Mouse (Mus musculus): ENCODE data around the gene Fcrls. TPM values are rescaled to one million over a fixed set of nuclear protein-coding genes. Genes with fewer than 3 reads are reported as not detected.

Fcrls gene
- 6.4 TPM in 2 replicates for polyA plus RNA-seq (2015; fragmentation: Nextera tagmentation; extraction: Ambion mirVana)

DNA sequence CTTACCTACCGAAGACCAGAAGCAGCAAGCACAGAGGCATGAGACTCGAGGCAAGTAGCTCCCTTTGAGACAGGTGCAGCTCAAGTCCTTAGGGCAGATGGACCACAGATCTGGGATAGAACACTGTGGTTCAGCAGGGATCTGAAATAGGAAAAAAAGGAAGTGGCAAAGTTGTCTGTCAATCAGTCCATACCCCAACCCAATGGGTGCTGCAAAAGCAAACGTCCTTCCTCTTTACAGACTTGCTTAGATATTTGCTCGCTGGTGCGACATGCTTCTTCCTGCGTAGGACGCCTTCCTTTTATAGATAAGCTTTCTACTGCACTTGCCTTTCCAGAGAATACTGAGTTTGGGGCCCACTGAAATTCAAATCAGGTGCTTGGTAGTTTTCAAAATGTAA is at the start of gene Fcrls:
Gene Fcrls (minus strand): TSS at position 303 of the 400 bp plus-strand sequence.
- 83% methylated on average over 7 of the region's 7 CpGs for WGBS
- H3K4me3 ChIP-seq (replicated peaks) = no peak within 1 kb of the TSS
- no peak for ATAC-seq

GRCm38 (mm10) chr3:87309922-87310321 is 46.4 kb upstream of the Fcrls start:
- H3K27ac ChIP-seq = no peak overlapping the region
- H3K27me3 ChIP-seq (replicated peaks) = no peaks in the 10 kb centered on the region
- H3K4me2 ChIP-seq (replicated peaks) = no peak overlapping the region
- ATAC-seq = no peak
- 62% methylated on average over 2 of the region's 2 CpGs for WGBS
- no peak overlapping the region for H3K4me3 ChIP-seq (replicated peaks)
- no peaks in the 10 kb centered on the region for H3K9me3 ChIP-seq
- H3K36me3 ChIP-seq = no peaks in the 10 kb centered on the region
- no peak overlapping the region for H3K9ac ChIP-seq
- no peaks in the 10 kb centered on the region for H3K4me1 ChIP-seq (replicated peaks)

More for the DNA sequence above, at the start of gene Fcrls:
- Histone ChIP-seq H3K36me3 (no peaks in the 10 kb centered on the region), H3K9me3 (no peaks in the 10 kb centered on the region), H3K9ac (no peak within 1 kb of the TSS), H3K4me1 (replicated peaks) (no peaks in the 10 kb centered on the region), H3K4me2 (replicated peaks) (no peak within 1 kb of the TSS), H3K27me3 (replicated peaks) (no peaks in the 10 kb centered on the region), H3K27ac (no peak within 1 kb of the TSS)

DNA sequence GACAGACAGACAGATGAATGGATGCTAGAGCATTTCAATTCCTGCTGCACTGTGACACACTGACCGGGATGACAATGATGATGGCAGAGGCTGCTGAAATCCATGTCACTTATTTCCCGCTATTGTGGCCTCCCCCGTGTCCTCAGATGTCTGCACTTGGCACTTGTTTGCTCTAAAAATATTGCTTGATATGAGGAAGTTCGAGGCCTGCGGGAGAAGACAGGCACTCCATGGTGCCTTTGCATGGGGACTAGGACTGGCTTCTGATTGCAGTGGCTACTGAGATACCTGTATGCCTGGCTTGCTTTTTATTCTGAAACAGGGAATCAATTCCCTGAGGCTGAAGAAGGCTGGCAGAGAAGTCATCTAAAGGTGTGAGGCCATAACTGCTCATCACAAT is 36.4 kb upstream of the Fcrls start:
- Histone ChIP-seq H3K27ac (no peak overlapping the region), H3K4me1 (replicated peaks) (no peaks in the 10 kb centered on the region), H3K36me3 (no peaks in the 10 kb centered on the region), H3K9me3 (no peaks in the 10 kb centered on the region), H3K9ac (no peak overlapping the region), H3K4me2 (replicated peaks) (no peak overlapping the region), H3K27me3 (replicated peaks) (no peaks in the 10 kb centered on the region), H3K4me3 (replicated peaks) (no peak overlapping the region)
- 79% methylated on average over 5 of the region's 5 CpGs for WGBS
- no peak for ATAC-seq

GRCm38 (mm10) chr3:87274372-87274771 is 10.8 kb upstream of the Fcrls start:
- Histone ChIP-seq H3K9ac (no peak overlapping the region), H3K27me3 (replicated peaks) (no peaks in the 10 kb centered on the region), H3K4me1 (replicated peaks) (no peaks in the 10 kb centered on the region), H3K27ac (no peak overlapping the region), H3K4me3 (replicated peaks) (no peak overlapping the region), H3K36me3 (no peaks in the 10 kb centered on the region), H3K9me3 (no peaks in the 10 kb centered on the region), H3K4me2 (replicated peaks) (no peak overlapping the region)
- WGBS = 48% methylated on average over 2 of the region's 2 CpGs
- no peak for ATAC-seq

DNA sequence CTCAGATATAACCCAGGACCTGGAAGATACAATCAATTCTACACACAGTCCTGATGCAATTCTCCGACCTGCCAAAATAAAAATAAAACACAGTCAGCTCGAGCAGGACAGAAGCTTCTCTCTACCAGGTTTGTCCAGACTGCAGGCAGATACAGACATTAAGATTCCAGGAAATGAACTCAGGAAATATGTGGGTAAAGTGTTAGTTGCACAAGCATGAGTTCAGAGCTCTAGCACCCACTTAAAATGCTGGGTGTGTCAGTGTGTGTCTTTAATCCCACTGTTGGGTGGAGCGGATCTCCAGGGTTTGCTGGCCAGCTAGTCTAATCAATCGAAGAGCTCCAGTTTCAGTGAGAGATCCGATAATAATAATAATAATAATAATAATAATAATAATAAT is 3.0 kb upstream of the Fcrls start:
- H3K27me3 ChIP-seq (replicated peaks) = no peaks in the 10 kb centered on the region
- H3K9ac ChIP-seq = no peak overlapping the region
- H3K4me3 ChIP-seq (replicated peaks) = no peak overlapping the region
- no peaks in the 10 kb centered on the region for H3K36me3 ChIP-seq
- no peak overlapping the region for H3K27ac ChIP-seq
- no peaks in the 10 kb centered on the region for H3K4me1 ChIP-seq (replicated peaks)
- H3K4me2 ChIP-seq (replicated peaks) = no peak overlapping the region
- ATAC-seq = no peak
- WGBS = 76% methylated on average over 5 of the region's 5 CpGs
- H3K9me3 ChIP-seq = no peaks in the 10 kb centered on the region

GRCm38 (mm10) chr3:87255239-87255638 is 8.3 kb downstream of the Fcrls start:
- H3K27me3 ChIP-seq (replicated peaks) = no peaks in the 10 kb centered on the region
- no peak for ATAC-seq
- H3K36me3 ChIP-seq = no peaks in the 10 kb centered on the region
- WGBS = 87% methylated on average over 10 of the region's 10 CpGs
- no peak overlapping the region for H3K9ac ChIP-seq
- H3K4me2 ChIP-seq (replicated peaks) = no peak overlapping the region
- no peaks in the 10 kb centered on the region for H3K9me3 ChIP-seq
- no peaks in the 10 kb centered on the region for H3K4me1 ChIP-seq (replicated peaks)
- no peak overlapping the region for H3K4me3 ChIP-seq (replicated peaks)
- no peak overlapping the region for H3K27ac ChIP-seq

DNA sequence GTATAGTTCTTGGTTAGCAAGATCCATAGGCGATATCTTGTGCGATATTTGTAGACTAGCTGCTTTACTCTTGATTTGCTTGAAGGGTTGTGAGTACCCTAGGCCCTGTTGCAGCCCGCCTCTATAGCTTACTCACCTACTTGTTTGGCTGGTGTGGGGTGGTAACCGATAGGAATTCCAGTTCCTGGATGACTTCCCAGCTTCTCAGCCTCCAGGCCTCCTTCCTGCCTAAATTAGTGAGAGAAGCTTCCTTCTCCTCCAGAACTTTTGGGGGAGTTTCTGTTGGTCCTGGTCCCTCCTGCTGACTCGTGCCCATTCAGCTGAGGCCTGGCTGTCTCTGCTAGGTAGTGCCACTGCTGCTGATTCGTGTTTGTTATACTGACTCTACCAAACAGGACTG is 14.0 kb downstream of the Fcrls start:
- Histone ChIP-seq H3K9me3 (no peaks in the 10 kb centered on the region), H3K27ac (no peak overlapping the region), H3K9ac (no peak overlapping the region), H3K4me1 (replicated peaks) (no peaks in the 10 kb centered on the region), H3K27me3 (replicated peaks) (no peaks in the 10 kb centered on the region), H3K4me3 (replicated peaks) (no peak overlapping the region), H3K4me2 (replicated peaks) (no peak overlapping the region), H3K36me3 (no peaks in the 10 kb centered on the region)
- WGBS = 88% methylated on average over 6 of the region's 6 CpGs
- no peak for ATAC-seq

- Histone ChIP-seq H3K36me3 (no peaks in the 10 kb centered on the region), H3K27ac (no peak overlapping the region), H3K4me3 (replicated peaks) (no peak overlapping the region), H3K9me3 (no peaks in the 10 kb centered on the region), H3K4me2 (replicated peaks) (no peak overlapping the region), H3K4me1 (replicated peaks) (no peaks in the 10 kb centered on the region), H3K27me3 (replicated peaks) (no peaks in the 10 kb centered on the region), H3K9ac (no peak overlapping the region)
- no peak for ATAC-seq
- 73% methylated on average over 3 of the region's 3 CpGs for WGBS
Measured at GRCm38 (mm10) chr3:87247292-87247691, 16.2 kb downstream of the Fcrls start.

GRCm38 (mm10) chr3:87243654-87244053 is 19.9 kb downstream of the Fcrls start:
- WGBS = 2% methylated on average over 2 of the region's 2 CpGs
- H3K4me1 ChIP-seq (replicated peaks) = no peaks in the 10 kb centered on the region
- no peak for ATAC-seq

GRCm38 (mm10) chr3:87240909-87241308 is 22.6 kb downstream of the Fcrls start:
- Histone ChIP-seq H3K9me3 (no peaks in the 10 kb centered on the region), H3K4me3 (replicated peaks) (no peak overlapping the region), H3K9ac (no peak overlapping the region), H3K27me3 (replicated peaks) (no peaks in the 10 kb centered on the region), H3K36me3 (no peaks in the 10 kb centered on the region), H3K4me2 (replicated peaks) (no peak overlapping the region), H3K27ac (no peak overlapping the region), H3K4me1 (replicated peaks) (no peaks in the 10 kb centered on the region)
- 68% methylated on average over 4 of the region's 4 CpGs for WGBS
- no peak for ATAC-seq

More at GRCm38 (mm10) chr3:87243654-87244053, 19.9 kb downstream of the Fcrls start:
- no peaks in the 10 kb centered on the region for H3K36me3 ChIP-seq
- H3K27ac ChIP-seq = no peak overlapping the region
- H3K9ac ChIP-seq = no peak overlapping the region
- H3K4me3 ChIP-seq (replicated peaks) = no peak overlapping the region
- H3K4me2 ChIP-seq (replicated peaks) = no peak overlapping the region
- H3K27me3 ChIP-seq (replicated peaks) = no peaks in the 10 kb centered on the region
- H3K9me3 ChIP-seq = no peaks in the 10 kb centered on the region

- no peaks in the 10 kb centered on the region for H3K36me3 ChIP-seq
- no peak overlapping the region for H3K27ac ChIP-seq
- no peak for ATAC-seq
- 80% methylated on average over 4 of the region's 4 CpGs for WGBS
- no peaks in the 10 kb centered on the region for H3K9me3 ChIP-seq
- no peak overlapping the region for H3K9ac ChIP-seq
- no peaks in the 10 kb centered on the region for H3K27me3 ChIP-seq (replicated peaks)
- H3K4me1 ChIP-seq (replicated peaks) = no peaks in the 10 kb centered on the region
- H3K4me3 ChIP-seq (replicated peaks) = no peak overlapping the region
- no peak overlapping the region for H3K4me2 ChIP-seq (replicated peaks)
Measured at GRCm38 (mm10) chr3:87223636-87224035, 39.9 kb downstream of the Fcrls start.

DNA sequence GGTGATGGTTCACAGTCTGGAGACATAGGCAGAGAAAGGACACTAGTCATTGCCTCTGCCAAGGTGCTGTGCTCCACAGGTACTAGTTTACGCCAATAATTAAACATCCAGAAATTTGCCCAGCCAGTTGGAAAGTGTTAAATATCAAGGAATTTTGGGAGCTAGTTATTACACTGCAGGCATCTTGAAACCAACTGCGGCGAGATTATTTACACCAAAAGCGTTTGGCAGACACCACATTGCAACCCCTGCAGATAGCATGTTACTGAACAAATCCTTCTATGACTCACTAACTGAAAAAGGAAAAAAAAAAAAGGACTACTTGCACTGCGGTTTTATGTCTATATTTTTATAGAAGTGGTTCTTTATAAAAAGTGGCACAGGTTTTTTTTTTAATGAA is 41.2 kb downstream of the Fcrls start:
- Histone ChIP-seq H3K27me3 (replicated peaks) (no peaks in the 10 kb centered on the region), H3K4me2 (replicated peaks) (no peak overlapping the region), H3K9ac (no peak overlapping the region), H3K9me3 (no peaks in the 10 kb centered on the region), H3K27ac (no peak overlapping the region), H3K4me1 (replicated peaks) (no peaks in the 10 kb centered on the region), H3K4me3 (replicated peaks) (no peak overlapping the region), H3K36me3 (no peaks in the 10 kb centered on the region)
- ATAC-seq = no peak
- 70% methylated on average over 5 of the region's 5 CpGs for WGBS

DNA sequence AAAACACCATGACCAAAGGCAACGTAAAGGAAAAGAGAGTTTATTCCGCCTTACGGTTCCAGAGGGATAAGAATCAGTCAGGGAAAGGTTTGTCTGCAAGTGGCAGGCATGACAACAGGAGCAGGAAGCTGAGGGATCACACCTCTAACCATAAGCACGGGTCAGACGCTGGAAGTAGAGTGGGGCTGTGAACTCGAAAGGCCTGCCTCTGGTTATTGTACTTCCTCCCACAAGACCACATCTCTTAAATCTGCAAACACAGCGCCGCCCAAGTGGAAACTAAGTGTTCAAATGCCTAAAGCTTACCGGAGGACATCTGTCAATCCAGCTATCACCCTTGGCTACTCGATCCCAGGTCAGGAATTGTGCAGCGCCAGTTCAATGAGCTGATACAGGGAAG is 48.4 kb downstream of the Fcrls start:
- H3K36me3 ChIP-seq = no peaks in the 10 kb centered on the region
- ATAC-seq = no peak
- no peak overlapping the region for H3K27ac ChIP-seq
- H3K27me3 ChIP-seq (replicated peaks) = no peaks in the 10 kb centered on the region
- no peaks in the 10 kb centered on the region for H3K9me3 ChIP-seq
- no peak overlapping the region for H3K4me3 ChIP-seq (replicated peaks)
- no peak overlapping the region for H3K9ac ChIP-seq
- H3K4me1 ChIP-seq (replicated peaks) = no peaks in the 10 kb centered on the region
- 79% methylated on average over 11 of the region's 11 CpGs for WGBS
- H3K4me2 ChIP-seq (replicated peaks) = no peak overlapping the region

Measured in intestine, embryonic 15.5 days (tissue).